Mouse (Mus musculus) forebrain, embryonic 16.5 days (tissue): ENCODE measurements around the gene Gm20388. TPM values are rescaled to one million over a fixed set of nuclear protein-coding genes. Genes with fewer than 3 reads are reported as not detected.
A peak's percentile ranks its signal among the peaks of the same experiment; 100 is the strongest.
"Not testable (repeated sequence)": the region's sequence is repeated elsewhere in the genome, so short reads cannot be mapped to it uniquely, and the experiment has no call there.

Experiments
- ATAC-seq: fragments of 200-750 bp; cut with Nextera tagmentation; 2 replicates; pipeline ENCODE4 v1.8.0; 2017; ENCODE audit warnings: mild to moderate bottlenecking, moderate library complexity
- H3K27ac ChIP-seq: fragments of 300-500 bp; sonication (generic); 2 replicates; pipeline ENCODE4 v1.5.1; 2014; ENCODE audit warnings: low read length, control low read depth
- H3K27me3 ChIP-seq: fragments of 300-500 bp; sonication (generic); replicated peaks from 2 replicates; pipeline ENCODE4 v1.6.1; 2014; ENCODE audit warnings: low read length; ENCODE audit not compliant: control insufficient read depth, insufficient read depth
- H3K36me3 ChIP-seq: fragments of 300-500 bp; sonication (generic); 2 replicates; pipeline ENCODE4 v1.6.1; 2014; ENCODE audit not compliant: control insufficient read depth, insufficient read depth
- H3K4me1 ChIP-seq: fragments of 300-500 bp; sonication (generic); replicated peaks from 2 replicates; pipeline ENCODE4 v1.6.1; 2014; ENCODE audit warnings: low read length; ENCODE audit not compliant: control insufficient read depth, insufficient read depth
- H3K4me2 ChIP-seq: fragments of 300-500 bp; sonication (generic); 2 replicates; pipeline ENCODE4 v1.6.1; 2014; ENCODE audit warnings: mild to moderate bottlenecking, low read length, control low read depth
- H3K4me3 ChIP-seq: fragments of 300-500 bp; sonication (generic); replicated peaks from 2 replicates; pipeline ENCODE4 v1.5.1; 2014; ENCODE audit warnings: mild to moderate bottlenecking, low read length, control low read depth
- H3K9ac ChIP-seq: fragments of 300-500 bp; sonication (generic); replicated peaks from 2 replicates; pipeline ENCODE4 v1.6.1; 2014; ENCODE audit warnings: low read depth, low read length, control low read depth
- H3K9me3 ChIP-seq: fragments of 300-500 bp; sonication (generic); 2 replicates; pipeline ENCODE4 v1.6.1; 2016; ENCODE audit warnings: low read length; ENCODE audit not compliant: control insufficient read depth
- WGBS: fragments of 180-500 bp; shearing (Covaris S2); extraction: QIAGEN DNeasy Blood & Tissue Kit; methylation state at CpG from one replicate; pipeline ENCODE4 v1.1.7; 2014; 5-methylcytosine and 5-hydroxymethylcytosine counted together
- polyA plus RNA-seq: library from polyadenylated mRNA; unstranded; fragments of >200 nt; fragmentation: Nextera tagmentation; extraction: Ambion mirVana; gene quantifications from 2 replicates; pipeline ENCODE4 v1.2.1, GENCODE M21; 2015

Gm20388 gene
- polyA plus RNA-seq, 1 experiment from 2014 or later: 4.7 TPM

- Histone ChIP-seq H3K9me3 (no peaks in the 10 kb centered on the region), H3K36me3 (peaks cover 8% of the 10 kb centered on the region; the same call in 1 of the 2 replicates), H3K4me1 (peaks cover 41% of the 10 kb centered on the region), H3K9ac (peak within 1 kb of the TSS; percentile 94), H3K4me3 (peak within 1 kb of the TSS; percentile 97), H3K4me2 (peak within 1 kb of the TSS; percentile 97), H3K27ac (peak within 1 kb of the TSS; percentile 89), H3K27me3 (no peaks in the 10 kb centered on the region)
- ATAC-seq: peak; percentile 96
- WGBS: under 1% methylated on average over 103 of the region's 105 CpGs
Measured at GRCm38 (mm10) chr8:120667561-120668373, 757.1 kb downstream of the Gm20388 start, which contains the start of the genes Gm27021 and Cox4i1. TSS of gene Gm27021 (minus strand) at chr8:120668079. TSS of gene Cox4i1 (plus strand) at chr8:120668222.

GRCm38 (mm10) chr8:120668374-120668905 lies 757.8 kb downstream of the Gm20388 start, which contains the start of gene Emc8:
TSS of gene Emc8 (minus strand) at chr8:120668573.
- Histone ChIP-seq H3K4me3 (peak within 1 kb of the TSS; percentile 97), H3K4me2 (peak within 1 kb of the TSS; percentile 97), H3K27me3 (no peaks in the 10 kb centered on the region), H3K9ac (peak within 1 kb of the TSS; percentile 94), H3K27ac (peak within 1 kb of the TSS; percentile 89), H3K9me3 (no peaks in the 10 kb centered on the region), H3K36me3 (peaks cover 14% of the 10 kb centered on the region; the same call in 1 of the 2 replicates), H3K4me1 (peaks cover 41% of the 10 kb centered on the region)
- no peak for ATAC-seq
- WGBS: under 1% methylated on average over 49 of the region's 51 CpGs

- no peak overlapping the region for H3K4me3 ChIP-seq
- H3K4me1 ChIP-seq: peaks cover 17% of the 10 kb centered on the region
- H3K36me3 ChIP-seq: peaks cover 20% of the 10 kb centered on the region
- no peak for ATAC-seq
- H3K4me2 ChIP-seq: no peak overlapping the region
- 58% methylated on average over 6 of the region's 6 CpGs for WGBS
- no peaks in the 10 kb centered on the region for H3K27me3 ChIP-seq
- H3K27ac ChIP-seq: no peak overlapping the region
- no peak overlapping the region for H3K9ac ChIP-seq
- no peaks in the 10 kb centered on the region for H3K9me3 ChIP-seq
Measured at GRCm38 (mm10) chr8:120671775-120672174, 761.1 kb downstream of the Gm20388 start.

- H3K4me1 ChIP-seq: peaks cover 12% of the 10 kb centered on the region
- H3K27me3 ChIP-seq: no peaks in the 10 kb centered on the region
- ATAC-seq: no peak
- no peak overlapping the region for H3K27ac ChIP-seq
- no peaks in the 10 kb centered on the region for H3K9me3 ChIP-seq
- H3K36me3 ChIP-seq: peaks cover 20% of the 10 kb centered on the region
- H3K4me2 ChIP-seq: no peak overlapping the region
- WGBS: 91% methylated on average over 16 of the region's 16 CpGs
- no peak overlapping the region for H3K9ac ChIP-seq
- no peak overlapping the region for H3K4me3 ChIP-seq
Measured at GRCm38 (mm10) chr8:120672626-120673229, 762.1 kb downstream of the Gm20388 start.

- Histone ChIP-seq H3K9me3 (no peaks in the 10 kb centered on the region), H3K9ac (no peak overlapping the region), H3K27me3 (no peaks in the 10 kb centered on the region), H3K36me3 (peaks cover 20% of the 10 kb centered on the region), H3K27ac (no peak overlapping the region), H3K4me1 (peaks cover 12% of the 10 kb centered on the region), H3K4me2 (no peak overlapping the region), H3K4me3 (no peak overlapping the region)
- 94% methylated on average over 7 of the region's 7 CpGs for WGBS
- ATAC-seq: no peak
Measured at GRCm38 (mm10) chr8:120673298-120673697, 762.7 kb downstream of the Gm20388 start.

GRCm38 (mm10) chr8:120675718-120676117 lies 765.1 kb downstream of the Gm20388 start:
- no peaks in the 10 kb centered on the region for H3K4me1 ChIP-seq
- no peak overlapping the region for H3K4me3 ChIP-seq
- H3K9me3 ChIP-seq: no peaks in the 10 kb centered on the region
- 78% methylated on average over 8 of the region's 8 CpGs for WGBS
- peaks cover 16% of the 10 kb centered on the region for H3K36me3 ChIP-seq
- no peak overlapping the region for H3K27ac ChIP-seq
- H3K9ac ChIP-seq: no peak overlapping the region
- no peak for ATAC-seq
- H3K4me2 ChIP-seq: no peak overlapping the region
- no peaks in the 10 kb centered on the region for H3K27me3 ChIP-seq

GRCm38 (mm10) chr8:120678447-120678846 lies 767.8 kb downstream of the Gm20388 start:
- no peaks in the 10 kb centered on the region for H3K9me3 ChIP-seq
- H3K4me2 ChIP-seq: no peak overlapping the region
- peaks cover 5% of the 10 kb centered on the region for H3K36me3 ChIP-seq
- peak; percentile 61 for ATAC-seq
- no peaks in the 10 kb centered on the region for H3K27me3 ChIP-seq
- H3K4me3 ChIP-seq: no peak overlapping the region
- H3K9ac ChIP-seq: no peak overlapping the region
- H3K4me1 ChIP-seq: no peaks in the 10 kb centered on the region
- WGBS: 16% methylated on average over 10 of the region's 10 CpGs
- no peak overlapping the region for H3K27ac ChIP-seq

- H3K4me1 ChIP-seq: no peaks in the 10 kb centered on the region
- no peak overlapping the region for H3K4me3 ChIP-seq
- H3K36me3 ChIP-seq: no peaks in the 10 kb centered on the region
- no peaks in the 10 kb centered on the region for H3K9me3 ChIP-seq
- H3K27me3 ChIP-seq: no peaks in the 10 kb centered on the region
- H3K9ac ChIP-seq: no peak overlapping the region
- H3K27ac ChIP-seq: no peak overlapping the region
- 80% methylated on average over 11 of the region's 11 CpGs for WGBS
- no peak for ATAC-seq
- no peak overlapping the region for H3K4me2 ChIP-seq
Measured at GRCm38 (mm10) chr8:120679629-120680387, 769.2 kb downstream of the Gm20388 start.

- H3K27me3 ChIP-seq, H3K4me3 ChIP-seq, H3K4me1 ChIP-seq, H3K27ac ChIP-seq, H3K36me3 ChIP-seq, H3K9me3 ChIP-seq, ATAC-seq, H3K4me2 ChIP-seq, H3K9ac ChIP-seq: not testable (repeated sequence)
- WGBS: 59% methylated on average over 6 of the region's 7 CpGs
Measured at GRCm38 (mm10) chr8:120680405-120680804, 769.8 kb downstream of the Gm20388 start.
